Mouse (Mus musculus) embryonic fibroblast, embryonic 13.5 days (primary cell): ENCODE data around the gene Ppp3ca. TPM values are rescaled to one million over a fixed set of nuclear protein-coding genes. Genes with fewer than 3 reads are reported as not detected.

Experiments used
- H3K27ac ChIP-seq: 2 replicates; pipeline ENCODE4 v1.5.1; 2012; ENCODE audit warnings: low read length, control low read depth, inconsistent platforms; ENCODE audit not compliant: insufficient read depth
- H3K4me1 ChIP-seq: 2 replicates; pipeline ENCODE4 v1.6.1; 2011; ENCODE audit warnings: low read length; ENCODE audit not compliant: control insufficient read depth, insufficient read depth
- H3K4me3 ChIP-seq: 2 replicates; pipeline ENCODE4 v1.5.1; 2011; ENCODE audit warnings: mild to moderate bottlenecking, control low read depth, low read length; ENCODE audit not compliant: insufficient read depth
- CTCF ChIP-seq: IDR thresholded peaks from 2 replicates; pipeline ENCODE4 v1.5.1; 2011; ENCODE audit warnings: mild to moderate bottlenecking, control low read depth, low read length, moderate library complexity, borderline replicate concordance; ENCODE audit not compliant: insufficient read depth
- POLR2A ChIP-seq: IDR thresholded peaks from 2 replicates; pipeline ENCODE4 v1.6.1; 2011; ENCODE audit warnings: low read depth, mild to moderate bottlenecking, control low read depth, low read length, moderate library complexity
- polyA plus RNA-seq: library from polyadenylated mRNA; stranded (reverse); fragments of >200 nt; gene quantifications from 2 replicates; pipeline ENCODE4 v1.2.4, GENCODE M21; 2011; ENCODE audit warnings: low read depth; ENCODE audit not compliant: missing spikeins, insufficient read length

Gene Ppp3ca
- polyA plus RNA-seq, 1 experiment, result 77.8 TPM

DNA sequence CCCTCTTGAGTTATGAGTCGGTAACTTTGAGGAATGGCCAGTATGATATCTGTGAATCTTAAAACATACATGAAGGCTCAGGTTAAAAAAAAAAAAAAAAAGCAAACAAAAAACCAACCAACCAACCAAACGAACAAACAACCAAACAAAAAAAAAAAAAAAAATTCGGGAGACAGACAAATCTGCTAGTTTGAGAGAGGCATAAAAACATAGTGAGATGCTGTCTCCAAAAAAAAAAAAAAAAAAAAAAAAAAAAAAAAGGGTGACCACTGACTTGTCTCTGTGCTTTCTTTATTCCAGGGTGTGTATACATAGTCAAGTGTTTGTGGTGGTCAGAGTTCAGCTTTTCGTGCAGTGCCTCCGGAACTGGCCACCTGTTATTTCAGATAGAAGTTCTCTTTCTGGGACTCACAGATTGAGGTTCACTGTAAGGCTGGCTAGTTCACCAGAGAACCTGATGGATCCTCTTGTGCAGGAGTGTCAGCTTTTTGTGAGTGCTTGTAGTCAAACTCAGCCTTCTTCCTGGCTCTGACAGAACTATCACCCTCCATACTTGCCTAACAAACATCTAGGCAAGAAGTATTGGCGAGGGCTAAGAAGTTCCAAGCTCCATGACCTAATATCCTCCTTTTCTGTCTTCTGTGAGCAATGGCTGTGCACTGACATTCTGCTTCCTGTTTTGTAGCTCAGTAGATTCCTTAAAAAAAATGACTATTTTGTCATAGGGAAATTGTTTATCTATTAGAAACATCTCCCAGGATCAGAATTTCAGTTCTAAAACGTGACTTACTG is 124.7 kb downstream of the Ppp3ca start:
- Histone ChIP-seq H3K27ac (no peak overlapping the region), H3K4me1 (no peaks in the 10 kb centered on the region; the same call in 1 of the 2 replicates), H3K4me3 (no peak overlapping the region)
- no peak for TF ChIP-seq POLR2A
- no peak for TF ChIP-seq CTCF

DNA sequence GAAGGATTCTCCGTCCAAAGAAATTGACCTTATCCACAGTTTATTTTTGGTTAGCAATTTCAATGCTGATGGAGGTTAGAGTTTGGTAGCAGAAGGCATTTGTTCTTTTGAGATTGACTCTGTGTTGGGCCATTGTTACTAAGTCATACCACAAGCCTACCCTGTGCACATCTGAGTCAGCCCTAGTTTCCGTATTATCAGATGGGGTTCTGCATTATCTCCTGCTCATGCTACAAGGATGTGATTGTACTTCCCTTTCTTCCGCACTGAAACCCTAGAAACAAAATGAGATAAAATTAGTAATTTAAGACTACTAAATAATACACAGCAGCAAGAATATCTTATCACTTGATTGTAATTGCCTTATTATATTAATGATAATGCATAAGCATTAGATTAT is 129.0 kb downstream of the Ppp3ca start:
- TF ChIP-seq CTCF, result no peak
- Histone ChIP-seq H3K4me3 (no peak overlapping the region), H3K4me1 (no peaks in the 10 kb centered on the region), H3K27ac (no peak overlapping the region)

DNA sequence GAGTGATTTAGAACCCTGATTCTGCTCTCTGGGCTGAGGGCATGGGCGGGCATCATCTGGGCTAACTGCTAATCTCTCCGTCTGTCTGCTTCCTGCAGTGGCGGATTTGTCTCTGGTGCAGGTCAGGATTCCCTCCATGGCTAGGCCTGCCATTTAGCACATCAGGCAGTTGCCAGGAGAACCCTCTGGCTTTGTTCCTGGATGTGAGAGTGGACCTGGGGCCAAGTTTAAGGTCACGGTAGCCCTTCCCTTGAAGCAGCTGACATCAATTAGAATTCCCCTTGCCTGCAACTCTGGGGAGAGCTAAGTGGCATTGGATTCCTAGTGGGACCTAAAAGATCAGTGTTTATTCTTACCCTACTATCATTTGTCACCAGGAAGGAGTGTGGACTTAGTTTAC is 132.7 kb downstream of the Ppp3ca start:
- Histone ChIP-seq H3K4me1 (no peaks in the 10 kb centered on the region), H3K27ac (no peak overlapping the region), H3K4me3 (no peak overlapping the region)
- TF ChIP-seq CTCF, result no peak
- TF ChIP-seq POLR2A, result no peak

DNA sequence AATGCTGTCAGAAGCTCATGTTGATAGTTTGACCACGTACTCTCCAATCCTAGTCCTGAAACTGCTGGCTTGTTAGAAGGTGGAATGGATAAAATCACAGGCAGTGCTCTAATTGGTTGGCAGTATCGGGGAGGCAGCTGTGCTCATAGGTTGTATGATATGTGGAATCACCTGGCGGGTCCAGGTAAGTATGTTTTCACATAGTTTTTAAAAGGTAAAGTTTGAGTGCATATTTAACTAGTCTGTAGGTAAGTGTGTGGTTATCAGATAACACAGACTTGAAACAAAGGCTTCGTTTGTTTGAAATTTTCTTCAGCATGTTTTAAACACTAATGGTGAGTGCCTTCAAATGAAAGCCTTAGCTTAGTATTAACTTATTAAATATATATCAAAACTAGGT is 136.0 kb downstream of the Ppp3ca start:
- H3K27ac ChIP-seq, result no peak overlapping the region
- H3K4me3 ChIP-seq, result no peak overlapping the region
- no peaks in the 10 kb centered on the region for H3K4me1 ChIP-seq
- no peak for TF ChIP-seq CTCF
- no peak for TF ChIP-seq POLR2A

DNA sequence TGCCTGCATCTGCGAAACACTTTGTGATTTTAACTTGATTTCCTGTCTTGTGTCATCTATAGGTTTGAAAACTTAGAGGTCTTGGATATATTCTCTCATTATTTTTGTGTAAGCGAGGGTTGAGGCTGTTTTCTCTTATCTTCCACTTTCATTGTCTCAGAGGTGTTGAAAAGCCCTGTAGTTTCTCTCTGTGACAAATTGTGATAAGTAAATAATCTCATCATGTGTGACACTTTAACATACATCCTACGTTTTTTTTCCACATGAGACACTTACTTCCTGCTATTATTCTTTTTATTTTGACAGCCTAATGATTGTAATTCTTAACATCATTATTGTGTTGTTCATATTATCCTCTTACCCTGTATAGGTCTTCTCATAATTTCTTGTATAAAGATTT is 140.3 kb downstream of the Ppp3ca start:
- no peak overlapping the region for H3K4me3 ChIP-seq
- TF ChIP-seq CTCF, result no peak
- no peak for TF ChIP-seq POLR2A
- H3K27ac ChIP-seq, result no peak overlapping the region
- peaks cover 4% of the 10 kb centered on the region for H3K4me1 ChIP-seq

DNA sequence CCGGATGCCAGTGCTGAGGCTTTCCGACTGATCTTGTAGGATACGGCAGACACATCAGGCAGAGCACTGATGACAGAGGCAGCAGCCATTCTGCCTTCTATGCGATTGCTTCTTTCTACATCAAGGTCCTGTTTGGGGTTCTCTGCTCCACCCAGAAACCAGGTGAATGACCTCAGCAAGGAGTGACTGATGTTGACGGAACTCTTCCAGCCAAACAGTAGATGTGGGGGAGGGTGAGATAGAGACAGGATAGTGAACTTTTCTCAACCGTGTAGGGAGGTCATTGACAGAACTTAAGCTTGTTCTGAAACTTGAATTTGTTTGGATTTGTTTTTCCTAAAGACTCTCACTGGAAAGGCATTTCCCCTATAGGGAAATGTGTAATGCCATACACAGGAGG is 142.2 kb downstream of the Ppp3ca start:
- peaks cover 4% of the 10 kb centered on the region for H3K4me1 ChIP-seq
- no peak overlapping the region for H3K4me3 ChIP-seq
- TF ChIP-seq POLR2A (no peak), CTCF (no peak)
- H3K27ac ChIP-seq, result no peak overlapping the region

DNA sequence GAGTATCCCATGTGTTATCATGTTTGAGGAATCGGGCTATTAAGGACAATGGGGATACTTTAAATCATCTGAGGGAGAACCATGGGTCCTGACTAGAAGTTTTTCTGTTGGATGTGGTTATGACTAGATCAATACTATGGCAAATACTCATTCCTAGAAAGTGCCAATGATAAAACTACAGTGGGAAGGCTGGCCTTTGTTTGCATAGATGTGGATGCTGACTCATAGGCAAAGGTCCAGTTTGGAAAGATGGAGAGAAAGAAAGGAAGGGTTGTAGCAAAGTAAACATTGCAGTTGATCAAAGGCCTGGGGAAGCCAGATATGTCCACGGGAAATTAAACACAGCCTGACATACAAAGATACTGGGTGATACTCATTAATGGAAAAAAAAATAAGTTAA is 142.9 kb downstream of the Ppp3ca start:
- TF ChIP-seq CTCF (no peak), POLR2A (no peak)
- H3K4me3 ChIP-seq, result no peak overlapping the region
- peaks cover 4% of the 10 kb centered on the region for H3K4me1 ChIP-seq
- no peak overlapping the region for H3K27ac ChIP-seq

DNA sequence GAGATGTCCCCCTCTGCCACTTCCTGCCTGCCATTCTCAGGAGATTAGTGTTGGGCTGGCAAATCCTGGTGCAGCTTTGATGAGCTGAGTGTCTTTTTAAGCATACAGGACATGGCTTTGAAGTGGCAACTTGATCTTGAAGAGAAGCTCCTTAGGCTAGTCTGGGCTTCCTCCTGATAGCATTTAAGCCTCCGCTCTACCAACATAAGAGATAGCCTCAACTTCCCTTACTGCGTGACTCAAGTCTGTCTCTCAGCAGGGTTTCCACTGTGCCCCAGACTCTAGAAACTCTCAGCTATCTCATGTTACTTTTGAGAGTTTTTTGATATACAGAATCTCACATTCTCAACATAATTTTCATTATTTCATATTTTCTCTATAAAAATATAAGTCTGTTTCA is 144.0 kb downstream of the Ppp3ca start:
- TF ChIP-seq POLR2A, result no peak
- no peak overlapping the region for H3K27ac ChIP-seq
- no peak overlapping the region for H3K4me3 ChIP-seq
- peaks cover 4% of the 10 kb centered on the region for H3K4me1 ChIP-seq

DNA sequence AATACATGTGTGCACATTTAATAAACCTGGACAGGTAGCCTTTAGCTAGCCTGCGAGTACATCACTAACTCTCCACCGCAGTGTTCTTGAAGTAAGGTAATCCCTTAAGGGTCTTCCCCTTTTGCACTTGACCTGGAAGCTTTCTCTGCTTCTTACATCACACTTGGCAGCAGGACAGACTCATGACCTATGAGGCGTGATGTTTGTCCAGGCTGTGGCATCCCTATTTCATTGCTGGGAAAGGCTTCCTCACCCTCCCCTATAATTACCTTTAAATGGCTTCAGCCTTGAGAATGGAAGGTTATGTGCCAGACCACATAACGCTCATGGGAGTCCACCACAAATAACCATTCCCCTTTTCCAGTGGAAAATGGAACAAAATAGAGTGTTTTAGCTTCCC is 145.0 kb downstream of the Ppp3ca start:
- no peak overlapping the region for H3K4me3 ChIP-seq
- no peak for TF ChIP-seq POLR2A
- no peak for TF ChIP-seq CTCF

DNA sequence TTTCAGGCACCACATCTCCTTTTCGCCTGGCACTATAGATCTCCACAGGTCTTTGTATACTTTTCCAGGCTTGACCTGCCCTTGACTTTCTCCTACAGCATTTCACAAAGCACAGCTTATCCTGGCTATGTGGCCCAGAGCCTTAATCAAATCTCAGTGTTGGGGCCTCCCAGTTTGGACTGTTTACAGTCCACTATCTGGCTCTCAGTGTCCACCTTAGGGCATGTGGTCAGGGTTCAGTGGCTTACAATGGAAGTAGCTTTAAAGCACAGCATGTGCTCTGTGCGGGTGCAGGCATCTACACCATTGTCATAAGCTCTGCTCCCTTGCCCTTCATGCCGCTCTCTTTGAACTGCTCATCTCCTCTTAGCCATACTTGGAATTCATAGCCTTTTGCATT is 146.4 kb downstream of the Ppp3ca start:
- peaks cover 4% of the 10 kb centered on the region for H3K4me1 ChIP-seq
- TF ChIP-seq CTCF (no peak), POLR2A (no peak)
- H3K27ac ChIP-seq, result no peak overlapping the region
- no peak overlapping the region for H3K4me3 ChIP-seq

More for the DNA sequence above, 145.0 kb downstream of the Ppp3ca start:
- H3K4me1 ChIP-seq, result peaks cover 4% of the 10 kb centered on the region
- H3K27ac ChIP-seq, result no peak overlapping the region
